Mouse (Mus musculus): ENCODE results near the gene Rbak. TPM values are rescaled to one million over a fixed set of nuclear protein-coding genes. Genes with fewer than 3 reads are reported as not detected.
A peak's percentile ranks its signal among the peaks of the same experiment; 100 is the strongest.
"Not testable (repeated sequence)": the region's sequence is repeated elsewhere in the genome, so short reads cannot be mapped to it uniquely, and the experiment has no call there.

The Rbak gene
- total RNA-seq (2022): 10 to 100 TPM; 12.0 to 15.0 (median 13.5) TPM

DNA sequence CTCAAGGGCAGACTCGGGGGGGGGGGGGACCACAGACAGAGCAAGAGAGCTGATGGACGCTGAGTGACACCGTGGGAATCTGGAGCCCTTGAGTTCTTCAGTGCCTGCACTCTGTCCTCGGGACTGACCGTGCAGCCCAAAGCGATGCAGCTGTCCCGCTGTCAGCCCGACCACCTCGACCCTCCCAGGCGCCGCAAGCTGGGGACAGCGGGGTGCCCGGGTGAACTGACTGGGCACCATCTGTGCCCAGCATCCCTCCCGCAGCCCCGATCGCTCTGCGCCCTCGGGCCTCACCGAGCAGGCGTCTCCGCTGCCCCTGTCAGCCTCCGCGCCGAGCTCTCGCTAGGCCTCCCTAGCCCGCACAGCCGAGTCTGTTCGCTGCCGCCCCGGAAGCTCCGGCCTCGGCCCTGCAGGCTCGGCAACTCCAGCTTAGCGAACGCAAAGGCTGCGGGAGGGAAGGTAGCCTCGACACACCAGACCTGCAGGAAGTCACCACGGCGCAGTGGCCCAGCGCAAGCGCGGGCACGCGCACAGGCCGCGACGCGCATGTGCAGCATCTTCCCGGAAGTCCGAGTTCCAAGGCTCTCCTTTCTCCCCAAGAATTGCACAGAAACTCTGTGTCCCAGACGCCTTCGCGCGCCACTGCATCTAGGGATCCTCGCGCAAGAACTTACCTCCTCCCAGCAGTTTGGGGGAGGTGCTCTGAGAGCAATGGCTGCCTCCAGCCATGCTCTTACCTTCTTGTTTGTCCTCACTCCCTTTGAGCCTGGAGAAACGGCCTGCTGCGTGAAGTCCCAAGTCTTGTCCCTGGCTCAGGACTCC is at the start of gene Rbak, which contains the start of gene Spdye4b:
Rbak (minus strand) TSS at position 521 of the 822 bp plus-strand sequence.
Spdye4b (plus strand) TSS at position 763 of the 822 bp plus-strand sequence.
- peak; percentile 88 to 94 for DNase-seq (ENCODE audit: low spot score in 2 of 2)

DNA sequence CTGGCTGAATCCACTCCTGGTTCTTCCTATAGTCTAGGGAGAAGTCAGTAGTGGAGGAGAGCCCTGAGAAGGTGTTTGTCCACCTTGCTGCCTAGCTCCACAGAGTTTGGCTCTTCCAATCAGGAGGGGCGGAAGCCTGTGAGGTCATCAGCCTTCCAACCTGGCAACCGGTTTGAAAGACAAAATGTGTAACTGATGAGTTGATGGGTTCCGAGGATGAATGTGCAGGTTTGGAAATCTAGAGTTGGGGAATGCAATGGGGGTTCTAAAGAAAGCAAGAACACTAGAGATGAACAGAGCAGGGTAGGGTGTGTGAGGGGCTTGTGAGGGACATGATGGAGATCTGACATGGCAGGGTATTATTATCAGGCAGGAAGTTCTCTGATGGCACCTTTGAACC is 46.2 kb upstream of the Rbak start, which contains the start of gene Spdye4a:
Spdye4a (minus strand) TSS at position 101 of the 400 bp plus-strand sequence.
- no peak for DNase-seq (ENCODE audit: low spot score in 2 of 2)

DNA sequence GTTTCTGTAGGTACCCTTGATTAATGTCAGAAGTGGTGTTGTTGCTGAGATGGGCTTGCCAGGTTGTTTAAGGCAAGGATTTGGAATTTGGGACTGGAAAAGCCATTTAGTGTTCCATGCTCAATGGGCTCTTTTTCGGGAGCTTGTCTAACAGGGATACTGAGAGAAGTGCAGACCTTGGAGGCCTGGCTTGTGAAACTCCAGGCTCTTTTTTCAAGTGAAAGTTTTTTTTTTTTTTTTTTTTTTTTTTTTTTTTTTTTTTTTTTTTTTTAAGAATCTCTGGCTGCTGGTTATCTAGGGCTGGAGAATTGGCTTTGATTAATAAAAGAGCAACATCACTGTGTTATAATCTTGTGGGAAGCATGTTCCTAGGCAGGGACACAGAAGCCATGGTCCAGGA is 41.7 kb upstream of the Rbak start:
- no peak for DNase-seq (ENCODE audit: low spot score in 2 of 2)

DNA sequence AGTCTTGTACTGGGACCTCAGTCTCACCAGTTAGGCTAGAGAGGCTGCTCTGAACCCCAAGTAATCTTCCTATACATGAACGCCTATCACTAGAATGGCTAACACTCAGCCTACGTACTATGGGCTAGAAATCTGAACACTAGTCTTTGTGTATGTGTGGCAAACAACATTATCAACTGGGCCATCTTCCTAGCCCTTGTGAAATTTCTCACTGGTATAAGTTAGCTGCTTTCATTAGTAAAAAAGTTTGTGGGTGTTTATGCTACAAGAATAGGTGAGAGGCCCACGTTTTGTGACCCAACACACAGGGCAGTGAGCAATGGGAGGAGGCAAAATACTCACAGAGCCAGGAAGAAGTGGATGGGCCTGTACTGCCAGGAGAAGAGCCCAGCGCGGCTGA is 40.4 kb upstream of the Rbak start:
- DNase-seq (ENCODE audit: low spot score in 2 of 2): no peak

DNA sequence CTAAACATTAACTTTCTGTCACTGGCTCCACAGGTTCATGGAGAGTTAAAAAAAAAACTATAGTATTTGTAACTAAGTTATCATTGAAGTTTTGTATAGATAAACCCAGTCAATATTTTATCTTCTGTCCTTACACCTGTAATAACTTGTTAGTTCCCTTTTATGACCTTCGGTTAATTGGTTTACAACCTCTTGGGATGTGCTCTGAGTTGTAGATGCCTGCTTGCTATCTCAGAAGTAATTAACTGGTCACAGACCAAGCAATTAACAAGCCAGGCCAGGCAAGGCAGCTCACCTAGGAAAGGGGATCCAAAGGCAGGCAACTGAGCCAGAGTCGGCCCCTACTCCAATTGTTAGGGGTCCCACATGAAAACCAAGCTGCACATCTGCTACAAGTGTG is 33.3 kb upstream of the Rbak start:
- no peak for DNase-seq (ENCODE audit: low spot score in 2 of 2)

DNA sequence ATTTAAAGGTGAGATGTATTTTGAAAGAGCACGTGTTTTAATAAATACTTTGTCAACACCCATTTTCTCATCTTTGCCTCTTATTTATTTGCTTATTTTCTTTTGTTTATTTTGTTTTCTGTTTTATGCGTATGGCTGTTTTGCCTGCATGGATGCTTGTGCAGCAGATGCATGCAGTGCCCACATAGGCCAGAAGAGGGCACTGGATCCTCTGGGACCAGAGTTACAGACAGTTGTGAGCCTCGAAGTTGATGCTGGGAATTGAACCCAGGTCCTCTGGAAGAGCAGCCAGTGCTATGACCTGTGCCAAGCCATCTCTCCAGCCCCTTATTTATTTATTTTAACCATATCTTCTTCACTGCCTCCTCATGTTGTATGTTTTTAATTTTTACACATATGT is 24.4 kb upstream of the Rbak start:
- DNase-seq (ENCODE audit: low spot score in 2 of 2): no peak

DNA sequence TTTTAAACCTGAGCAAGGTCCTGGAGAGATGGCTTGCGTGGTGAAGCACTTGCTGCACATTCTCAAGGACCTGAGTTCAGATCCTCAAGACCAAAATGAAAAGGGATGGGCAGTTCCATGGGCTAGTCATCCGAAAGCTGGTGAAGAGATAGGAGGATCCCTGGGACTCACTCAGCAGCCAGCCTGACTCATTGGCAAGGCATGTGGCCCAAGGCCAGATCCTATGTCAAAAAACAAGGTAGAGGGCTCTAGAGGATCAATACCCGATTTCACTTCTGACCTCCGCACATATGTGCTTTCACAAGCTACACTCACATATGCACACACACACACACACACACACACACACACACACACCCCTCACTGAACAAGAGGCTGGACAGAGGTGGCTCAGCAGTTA is 15.9 kb upstream of the Rbak start:
- DNase-seq (ENCODE audit: low spot score in 2 of 2): no peak

DNA sequence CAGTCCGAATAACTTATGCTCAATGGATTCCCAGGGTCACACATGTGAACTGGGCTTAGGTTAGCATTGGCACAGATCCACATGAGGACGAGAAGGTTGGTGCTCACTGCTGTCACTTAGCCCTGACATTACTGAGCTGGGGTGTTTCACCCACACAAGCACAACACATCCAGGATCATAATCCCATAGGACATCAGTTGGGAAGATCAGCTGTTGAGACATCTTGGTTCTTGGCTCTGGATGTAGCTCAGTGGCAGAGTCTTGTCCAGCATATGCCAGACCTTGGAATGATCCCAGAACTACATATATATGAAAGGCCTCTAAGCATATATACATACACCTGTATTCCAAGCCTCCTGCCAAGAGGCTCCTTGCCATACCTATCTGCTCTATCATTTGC is 14.6 kb upstream of the Rbak start:
- DNase-seq (ENCODE audit: low spot score in 2 of 2): no peak

DNA sequence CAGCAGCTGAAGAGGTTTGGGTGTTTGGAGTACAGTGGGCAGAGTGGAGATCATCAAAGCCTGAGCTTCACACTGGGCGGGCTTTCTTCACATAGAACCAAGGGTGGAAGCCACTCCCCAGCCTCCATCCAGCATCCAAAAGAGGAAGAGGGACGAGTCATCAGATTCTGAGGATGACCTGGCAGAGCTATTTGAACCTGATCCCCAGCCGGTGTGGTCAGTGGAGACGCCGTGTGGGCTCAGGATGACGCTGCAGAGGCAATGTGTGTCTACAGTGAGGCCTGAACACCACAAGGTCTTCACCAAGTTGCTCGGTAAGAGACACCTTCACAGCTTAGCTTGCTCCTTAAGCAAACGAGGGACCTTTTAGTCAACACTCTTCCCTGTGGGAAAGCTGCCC is 14.2 kb upstream of the Rbak start:
- not testable (repeated sequence) for DNase-seq (ENCODE audit: low spot score in 2 of 2)

DNA sequence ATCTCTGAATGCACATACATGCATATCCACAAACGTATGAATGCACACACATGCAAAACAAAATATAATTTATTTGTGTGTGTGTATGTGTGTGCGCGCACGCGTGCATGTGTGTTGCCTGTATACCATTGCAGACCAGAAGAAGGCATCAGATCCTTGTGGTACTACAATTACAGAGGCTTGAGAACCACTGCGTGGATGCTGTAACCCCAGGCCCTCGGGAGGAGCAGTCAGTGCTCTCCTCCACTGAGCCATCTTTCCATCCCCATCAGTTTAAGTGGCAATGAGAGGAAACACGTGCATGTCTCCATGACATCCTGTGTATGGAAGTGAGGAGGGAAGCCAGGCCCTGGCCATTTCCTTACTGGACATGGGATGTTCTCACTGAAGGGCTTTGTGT is 12.2 kb upstream of the Rbak start:
- no peak for DNase-seq (ENCODE audit: low spot score in 2 of 2)

DNA sequence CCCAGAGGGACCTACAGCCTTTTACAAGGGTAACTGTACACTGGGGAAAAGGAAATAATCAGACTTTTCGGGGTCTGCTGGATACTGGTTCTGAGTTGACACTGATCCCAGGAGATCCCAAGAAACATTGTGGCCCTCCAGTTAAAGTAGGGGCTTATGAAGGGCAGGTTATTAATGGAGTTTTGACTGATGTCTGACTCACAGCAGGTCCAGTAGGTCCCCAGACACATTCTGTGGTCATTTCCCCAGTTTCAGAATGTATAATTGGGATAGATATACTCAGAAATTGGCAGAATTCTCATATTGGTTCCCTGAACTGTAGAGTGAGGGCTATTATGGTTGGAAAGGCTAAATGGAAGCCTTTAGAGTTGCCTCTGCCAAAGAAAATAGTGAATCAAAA is 7.4 kb upstream of the Rbak start:
- DNase-seq (ENCODE audit: low spot score in 2 of 2): not testable (repeated sequence)

DNA sequence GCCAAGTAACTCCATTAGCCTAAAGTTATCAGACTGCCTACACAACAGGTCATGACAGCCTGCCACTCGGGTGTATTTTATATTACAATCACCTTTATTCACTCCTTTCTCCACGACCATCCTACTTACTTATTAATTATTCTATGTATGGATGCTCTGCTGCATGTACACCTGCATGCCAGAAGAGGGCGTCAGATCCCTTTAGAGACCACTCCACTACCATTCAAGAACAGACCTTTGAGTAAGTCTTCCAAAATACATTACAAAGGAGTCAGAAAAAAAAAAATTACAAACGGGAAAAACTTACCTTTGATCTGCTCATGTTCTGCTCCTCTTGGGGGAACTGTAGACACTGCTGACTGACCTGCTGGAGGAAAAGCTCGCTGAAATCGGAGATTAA is 1.4 kb downstream of the Rbak start:
- DNase-seq (ENCODE audit: low spot score in 2 of 2): no peak

DNA sequence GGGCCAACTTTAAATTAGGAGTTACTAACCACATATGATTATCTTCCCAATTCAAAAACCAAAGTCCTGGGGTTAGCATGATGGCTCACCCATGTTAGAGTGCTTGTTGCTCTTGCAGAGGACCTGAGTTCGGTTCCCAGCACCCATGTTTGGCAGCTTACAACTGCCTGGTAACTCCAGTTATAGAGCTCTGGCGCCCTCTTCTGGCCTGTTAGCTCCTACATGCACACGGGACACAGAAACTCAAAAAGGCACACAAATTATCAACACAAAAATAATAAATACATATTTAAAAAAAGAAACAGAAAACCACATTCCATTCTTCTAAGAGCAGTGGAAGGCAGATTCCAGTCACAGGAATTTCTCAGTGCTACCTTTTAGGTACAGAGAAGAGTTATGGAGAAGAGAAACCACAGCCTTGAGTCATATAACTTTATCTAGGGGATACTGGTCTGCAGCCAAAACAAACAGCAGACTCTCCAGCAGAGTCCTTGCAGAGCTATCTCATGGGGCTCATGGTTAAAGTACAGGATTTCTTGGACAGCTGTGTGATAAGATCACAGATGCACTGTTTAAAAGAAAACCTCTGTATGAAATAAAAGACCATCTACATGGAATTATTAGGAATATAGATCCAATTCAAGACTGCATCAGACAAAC is 2.9 kb downstream of the Rbak start:
- DNase-seq (ENCODE audit: low spot score in 2 of 2): no peak

DNA sequence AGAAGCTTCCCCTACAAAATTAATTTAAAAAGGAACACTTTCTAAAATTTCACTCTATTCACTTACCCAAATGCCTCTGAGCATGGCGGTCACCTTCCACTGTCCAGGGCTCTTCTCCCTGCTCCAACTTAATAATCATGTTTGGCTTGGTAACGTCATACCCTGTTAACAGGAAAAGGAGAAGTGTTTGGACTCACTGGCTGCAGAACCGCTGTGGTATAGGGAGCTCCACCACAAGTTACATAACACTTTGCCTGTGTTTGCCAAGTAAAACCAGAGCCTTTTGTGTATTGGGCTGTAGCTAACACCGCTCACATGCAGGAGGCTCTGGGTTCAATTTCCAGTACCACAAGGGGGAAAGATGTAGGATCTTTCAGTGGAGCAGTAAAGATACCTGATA is 4.6 kb downstream of the Rbak start:
- no peak for DNase-seq (ENCODE audit: low spot score in 2 of 2)

DNA sequence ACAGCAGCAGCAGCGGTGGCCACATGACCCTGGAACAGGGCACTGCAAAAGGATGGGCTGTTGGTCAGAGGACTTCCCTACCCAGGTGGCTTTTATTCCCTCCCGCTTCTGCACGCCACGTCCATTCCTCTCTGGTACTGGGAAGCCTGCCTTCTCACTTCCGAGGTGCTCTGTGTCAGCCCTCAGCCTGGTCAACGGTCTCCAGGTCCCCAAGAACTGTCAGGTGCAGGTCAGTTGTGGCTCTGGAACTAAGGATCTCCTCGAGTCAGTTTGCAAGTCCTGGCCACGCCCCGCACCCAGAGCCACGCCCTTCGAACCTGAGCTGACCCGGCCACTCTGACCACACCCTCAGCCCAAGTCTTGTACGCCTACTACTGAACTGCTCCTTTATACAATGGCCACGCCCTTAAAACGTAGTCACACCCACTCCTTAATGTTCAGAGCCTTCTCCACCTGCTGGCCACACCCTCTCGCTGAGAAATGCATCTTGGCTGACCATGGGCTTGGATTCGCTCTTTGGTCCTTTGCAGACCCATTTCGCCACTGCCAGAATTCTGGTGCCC is 15.0 kb downstream of the Rbak start:
- DNase-seq (ENCODE audit: low spot score in 2 of 2): no peak

DNA sequence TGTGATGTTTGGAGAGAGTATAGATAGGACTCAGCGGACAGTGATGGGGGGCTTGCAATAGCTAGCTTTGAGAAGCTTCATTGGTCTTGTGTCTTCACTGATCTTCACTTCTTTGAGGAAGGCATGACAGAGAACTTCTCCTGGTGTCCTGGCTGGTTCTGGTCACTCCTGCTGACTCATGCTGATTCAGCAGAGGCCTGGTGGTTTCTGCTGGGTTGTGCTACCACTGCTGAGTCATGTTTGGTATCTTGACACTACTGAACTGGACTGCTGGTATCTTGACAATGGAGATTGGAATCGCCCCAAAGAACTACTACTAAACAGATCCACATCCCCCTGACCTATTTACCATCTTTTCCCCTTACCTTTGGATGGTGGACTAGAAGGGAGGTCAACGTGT is 25.0 kb downstream of the Rbak start:
- DNase-seq (ENCODE audit: low spot score in 2 of 2): no peak

DNA sequence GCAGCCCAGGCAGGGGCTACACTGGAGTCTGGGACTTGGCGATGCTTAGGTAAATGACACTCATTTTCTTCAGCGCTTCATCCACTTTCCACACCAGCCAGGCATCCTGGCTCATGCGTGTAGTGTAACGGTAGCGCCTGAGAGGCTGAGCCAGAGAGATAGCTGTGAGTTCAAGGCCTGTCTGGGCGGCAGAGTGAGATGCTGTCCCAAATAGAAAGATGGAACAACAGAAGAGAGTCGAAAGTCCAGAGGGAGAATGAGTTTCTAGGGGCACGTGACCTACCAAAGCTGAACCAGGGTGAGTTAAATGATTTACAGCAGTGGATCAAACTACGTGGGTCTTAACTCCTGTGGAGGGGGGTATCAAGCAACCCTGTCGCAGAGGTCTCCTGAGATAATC is 26.8 kb downstream of the Rbak start:
- DNase-seq (ENCODE audit: low spot score in 2 of 2): no peak

DNA sequence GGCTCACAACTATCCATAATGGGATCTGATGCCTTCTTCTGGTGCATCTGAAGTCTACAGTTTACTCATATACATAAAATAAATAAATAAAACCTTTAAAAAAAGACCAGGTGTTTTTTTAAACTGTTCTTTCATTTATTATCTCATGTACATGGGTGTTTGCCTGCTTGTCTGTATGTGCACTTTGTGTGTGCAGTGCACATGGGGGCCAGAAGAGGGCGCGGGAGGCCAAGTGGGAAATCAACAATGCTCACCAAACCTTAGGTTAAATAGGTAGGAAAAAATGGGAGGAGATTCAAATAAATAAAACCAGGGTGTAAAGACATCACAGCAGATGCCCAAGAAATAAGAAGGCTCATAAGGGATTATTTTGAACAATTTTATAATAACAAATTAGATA is 30.5 kb downstream of the Rbak start:
- DNase-seq (ENCODE audit: low spot score in 2 of 2): no peak

DNA sequence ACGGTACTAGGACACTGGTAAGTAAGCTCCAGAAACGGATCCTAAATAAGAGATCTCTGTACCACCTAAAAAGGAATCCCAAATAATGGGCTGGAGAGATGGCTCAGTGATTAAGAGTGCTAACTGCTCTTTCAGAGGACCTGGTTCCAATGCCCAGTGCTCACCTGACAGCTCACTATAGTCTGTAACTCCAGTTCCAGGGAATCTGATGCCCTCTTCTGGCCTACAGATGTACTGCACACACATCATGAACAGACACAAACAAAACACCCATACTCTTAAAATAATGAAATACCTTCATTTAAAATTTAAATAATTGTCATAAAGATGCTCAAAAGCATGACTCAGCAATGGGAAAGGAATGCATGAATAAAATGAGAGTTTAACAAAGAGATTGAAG is 31.0 kb downstream of the Rbak start:
- DNase-seq (ENCODE audit: low spot score in 2 of 2): no peak

DNA sequence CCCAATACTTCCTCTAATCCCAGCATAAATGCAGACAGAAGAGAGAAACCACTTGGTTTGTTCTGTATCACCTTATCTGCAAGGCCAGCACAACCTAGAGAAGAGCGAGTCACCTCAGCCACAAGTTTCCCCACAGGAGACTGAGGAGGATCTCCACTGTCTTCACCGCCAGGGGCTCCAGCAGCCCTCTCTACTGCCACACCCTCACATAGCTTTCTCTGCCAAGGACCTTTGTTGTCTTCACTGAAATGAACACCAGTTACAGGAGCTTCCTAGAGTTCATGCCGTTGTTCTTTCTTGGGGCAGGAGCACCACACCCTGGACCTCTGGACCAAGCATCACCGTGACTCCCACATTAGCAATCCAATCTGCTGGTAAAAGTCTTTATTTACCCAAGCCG is 31.9 kb downstream of the Rbak start:
- DNase-seq (ENCODE audit: low spot score in 2 of 2): no peak

DNA sequence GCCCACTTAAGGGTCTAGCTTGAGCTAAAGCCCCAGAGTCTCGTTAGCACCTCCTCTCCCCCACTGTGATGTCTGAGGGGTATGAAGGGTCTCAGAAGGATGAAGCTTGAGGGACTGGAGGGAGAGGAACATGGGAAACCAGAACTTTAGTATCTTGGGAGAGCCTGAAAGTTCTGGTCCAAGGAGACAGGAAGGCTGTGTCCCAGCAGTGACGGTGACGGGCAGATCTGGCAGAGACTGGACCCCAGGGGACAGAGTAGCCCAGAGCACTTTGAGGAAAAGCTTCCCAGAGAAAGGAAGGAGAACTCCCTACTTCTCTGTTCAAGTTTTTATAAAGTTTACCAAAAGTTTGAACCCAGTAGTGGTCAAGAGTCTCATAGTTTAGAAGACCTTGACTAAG is 33.1 kb downstream of the Rbak start, which contains the start of gene Olfr718-ps1:
Olfr718-ps1 (minus strand) TSS at position 101 of the 400 bp plus-strand sequence.
- DNase-seq (ENCODE audit: low spot score in 2 of 2): no peak

DNA sequence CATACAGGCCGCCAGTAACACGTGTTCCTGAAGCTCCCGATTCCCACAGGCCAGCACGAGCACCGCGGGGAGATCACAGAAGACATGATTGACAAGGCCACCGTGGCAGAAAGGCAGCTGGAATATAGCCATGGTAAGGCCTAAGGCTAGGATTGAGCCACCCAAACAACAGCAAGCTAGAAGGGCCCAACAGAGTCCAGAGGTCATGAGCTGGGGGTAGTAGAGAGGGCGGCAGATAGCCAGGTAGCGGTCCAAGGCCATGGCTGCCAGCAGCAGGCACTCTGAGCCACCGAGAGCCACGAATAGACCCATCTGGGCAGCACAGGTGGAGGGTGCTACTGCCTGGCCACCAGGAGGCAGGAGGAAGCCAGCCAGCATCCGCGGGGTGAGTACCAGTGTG is 43.0 kb downstream of the Rbak start:
- DNase-seq (ENCODE audit: low spot score in 2 of 2): no peak
